Mouse (Mus musculus) forebrain, embryonic 14.5 days (tissue): ENCODE results near the gene Kmt2a. TPM values are rescaled to one million over a fixed set of nuclear protein-coding genes. Genes with fewer than 3 reads are reported as not detected.
"Not testable (repeated sequence)": the region's sequence is repeated elsewhere in the genome, so short reads cannot be mapped to it uniquely, and the experiment has no call there.

ENCODE experiments used
- ATAC-seq: fragments of 200-750 bp; cut with Nextera tagmentation; 2 replicates; pipeline ENCODE4 v1.8.0; 2017; ENCODE audit warnings: mild to moderate bottlenecking, moderate library complexity
- DNase-seq: peaks from one replicate; pipeline ENCODE4 v3.0.0-alpha.2; 2015; ENCODE audit warnings: low spot score
- H3K27ac ChIP-seq: fragments of 300-500 bp; sonication (generic); 2 replicates; pipeline ENCODE4 v1.5.1; 2014; ENCODE audit warnings: low read depth, mild to moderate bottlenecking, control low read depth, low read length, moderate library complexity
- H3K27me3 ChIP-seq: fragments of 300-500 bp; sonication (generic); replicated peaks from 2 replicates; pipeline ENCODE4 v1.6.1; 2014; ENCODE audit warnings: low read length, control low read depth, mixed read lengths; ENCODE audit not compliant: control insufficient read depth, insufficient read depth
- H3K36me3 ChIP-seq: fragments of 300-500 bp; sonication (generic); 2 replicates; pipeline ENCODE4 v1.6.1; 2014; ENCODE audit warnings: low read length, control low read depth; ENCODE audit not compliant: control insufficient read depth, insufficient read depth
- H3K4me1 ChIP-seq: fragments of 300-500 bp; sonication (generic); 2 replicates; pipeline ENCODE4 v1.6.1; 2014; ENCODE audit warnings: antibody characterized with exemption, low read length, control low read depth; ENCODE audit not compliant: control insufficient read depth, insufficient read depth
- H3K4me2 ChIP-seq: fragments of 300-500 bp; sonication (generic); 2 replicates; pipeline ENCODE4 v1.6.1; 2014; ENCODE audit warnings: mild to moderate bottlenecking, control low read depth, low read length
- H3K4me3 ChIP-seq: fragments of 300-500 bp; sonication (generic); 2 replicates; pipeline ENCODE4 v1.5.1; 2014; ENCODE audit warnings: low read depth, low read length, control low read depth
- H3K9ac ChIP-seq: fragments of 300-500 bp; sonication (generic); 2 replicates; pipeline ENCODE4 v1.6.1; 2014; ENCODE audit warnings: mild to moderate bottlenecking, low read length, control low read depth, moderate library complexity
- H3K9me3 ChIP-seq: fragments of 300-500 bp; sonication (generic); replicated peaks from 2 replicates; pipeline ENCODE4 v1.6.1; 2016; ENCODE audit warnings: low read length, control low read depth, mixed read lengths; ENCODE audit not compliant: control insufficient read depth
- WGBS: fragments of 180-500 bp; shearing (Covaris S2); extraction: QIAGEN DNeasy Blood & Tissue Kit; methylation state at CpG from one replicate; pipeline ENCODE4 v1.1.7; 2014; 5-methylcytosine and 5-hydroxymethylcytosine counted together
- polyA plus RNA-seq: library from polyadenylated mRNA; unstranded; fragments of >200 nt; fragmentation: Nextera tagmentation; extraction: Ambion mirVana; gene quantifications from 2 replicates; pipeline ENCODE4 v1.2.1, GENCODE M21; 2014

Kmt2a gene
- polyA plus RNA-seq, 1 experiment from 2014 or later = 9.6 TPM

- WGBS = 34% methylated on average over 9 of the region's 9 CpGs
- Histone ChIP-seq H3K27me3 (0 out of 2 replicates have a peak, but pooled peaks cover 3% of the 10 kb centered on the region), H3K9ac (peak overlapping the region; percentile 69; the same call in 1 of the 2 replicates), H3K9me3 (no peaks in the 10 kb centered on the region), H3K4me2 (peak overlapping the region; percentile 97), H3K4me1 (peaks cover 8% of the 10 kb centered on the region), H3K4me3 (peak overlapping the region; percentile 55), H3K27ac (no peak overlapping the region), H3K36me3 (peaks cover 5% of the 10 kb centered on the region)
- no peak for DNase-seq
- no peak for ATAC-seq
Observed at GRCm38 (mm10) chr9:44799958-44800324, 81.2 kb downstream of the Kmt2a start.

GRCm38 (mm10) chr9:44799102-44799957, 81.8 kb downstream of the Kmt2a start, which contains the start of gene Tmem25:
Gene Tmem25 (minus strand): TSS chr9:44799307.
- H3K9me3 ChIP-seq = no peaks in the 10 kb centered on the region
- peak within 1 kb of the TSS; percentile 97 for H3K4me2 ChIP-seq
- 0 out of 2 replicates have a peak, but pooled peaks cover 3% of the 10 kb centered on the region for H3K27me3 ChIP-seq
- WGBS = under 1% methylated on average over 74 of the region's 75 CpGs
- H3K4me3 ChIP-seq = peak within 1 kb of the TSS; percentile 55
- H3K36me3 ChIP-seq = no peaks in the 10 kb centered on the region
- peaks cover 8% of the 10 kb centered on the region for H3K4me1 ChIP-seq
- H3K27ac ChIP-seq = peak within 1 kb of the TSS; percentile 65
- peak within 1 kb of the TSS; percentile 69 for H3K9ac ChIP-seq
- peak; percentile 97 for ATAC-seq
- DNase-seq = peak; percentile 85

- H3K4me1 ChIP-seq = peaks cover 8% of the 10 kb centered on the region
- H3K4me3 ChIP-seq = peak overlapping the region; percentile 55
- no peak for ATAC-seq
- 0 out of 2 replicates have a peak, but pooled peaks cover 3% of the 10 kb centered on the region for H3K27me3 ChIP-seq
- no peak overlapping the region for H3K27ac ChIP-seq
- no peaks in the 10 kb centered on the region for H3K36me3 ChIP-seq
- 38% methylated on average over 7 of the region's 7 CpGs for WGBS
- no peak for DNase-seq
- H3K4me2 ChIP-seq = peak overlapping the region; percentile 97
- no peaks in the 10 kb centered on the region for H3K9me3 ChIP-seq
- H3K9ac ChIP-seq = peak overlapping the region; percentile 69; the same call in 1 of the 2 replicates
Observed at GRCm38 (mm10) chr9:44798298-44798697, 82.8 kb downstream of the Kmt2a start.

GRCm38 (mm10) chr9:44792842-44793241, 88.3 kb downstream of the Kmt2a start:
- ATAC-seq (no peak), DNase-seq (no peak)
- H3K4me1 ChIP-seq = no peaks in the 10 kb centered on the region
- H3K9ac ChIP-seq = no peak overlapping the region
- H3K36me3 ChIP-seq = peaks cover 50% of the 10 kb centered on the region
- 0 out of 2 replicates have a peak, but pooled peaks cover under 1% of the 10 kb centered on the region for H3K27me3 ChIP-seq
- H3K27ac ChIP-seq = no peak overlapping the region
- H3K4me2 ChIP-seq = no peak overlapping the region
- no peaks in the 10 kb centered on the region for H3K9me3 ChIP-seq
- WGBS = 83% methylated on average over 9 of the region's 9 CpGs
- no peak overlapping the region for H3K4me3 ChIP-seq

GRCm38 (mm10) chr9:44772750-44773651, 108.1 kb downstream of the Kmt2a start:
- H3K4me2 ChIP-seq = peak overlapping the region; percentile 85

GRCm38 (mm10) chr9:44772392-44772749, 108.7 kb downstream of the Kmt2a start:
- 27% methylated on average over 5 of the region's 5 CpGs for WGBS
- Histone ChIP-seq H3K36me3 (peaks cover 12% of the 10 kb centered on the region), H3K4me1 (no peaks in the 10 kb centered on the region), H3K9ac (no peak overlapping the region), H3K9me3 (no peaks in the 10 kb centered on the region), H3K4me2 (no peak overlapping the region), H3K27ac (no peak overlapping the region), H3K4me3 (no peak overlapping the region), H3K27me3 (no peaks in the 10 kb centered on the region)
- ATAC-seq = no peak
- no peak for DNase-seq

More at GRCm38 (mm10) chr9:44772750-44773651, 108.1 kb downstream of the Kmt2a start:
- no peaks in the 10 kb centered on the region for H3K27me3 ChIP-seq
- DNase-seq = peak; percentile 97
- H3K9me3 ChIP-seq = no peaks in the 10 kb centered on the region
- H3K4me1 ChIP-seq = no peaks in the 10 kb centered on the region
- peak overlapping the region; percentile 88 for H3K4me3 ChIP-seq
- WGBS = under 1% methylated on average over 41 of the region's 41 CpGs
- ATAC-seq = peak; percentile 99
- H3K36me3 ChIP-seq = peaks cover 14% of the 10 kb centered on the region
- peak overlapping the region; percentile 79 for H3K27ac ChIP-seq
- peak overlapping the region; percentile 88 for H3K9ac ChIP-seq

- no peak overlapping the region for H3K27ac ChIP-seq
- H3K9ac ChIP-seq = no peak overlapping the region
- no peak for ATAC-seq
- no peak for DNase-seq
- no peaks in the 10 kb centered on the region for H3K27me3 ChIP-seq
- WGBS = 91% methylated on average over 5 of the region's 5 CpGs
- H3K4me1 ChIP-seq = peaks cover 4% of the 10 kb centered on the region; the same call in 1 of the 2 replicates
- no peaks in the 10 kb centered on the region for H3K9me3 ChIP-seq
- H3K4me3 ChIP-seq = no peak overlapping the region
- H3K4me2 ChIP-seq = no peak overlapping the region
- peaks cover 12% of the 10 kb centered on the region for H3K36me3 ChIP-seq
Observed at GRCm38 (mm10) chr9:44771376-44771775, 109.7 kb downstream of the Kmt2a start.

GRCm38 (mm10) chr9:44768029-44768394, 113.1 kb downstream of the Kmt2a start:
- not testable (repeated sequence) for H3K9me3 ChIP-seq, H3K27me3 ChIP-seq, H3K27ac ChIP-seq, ATAC-seq, H3K4me1 ChIP-seq, H3K9ac ChIP-seq, H3K36me3 ChIP-seq, DNase-seq
- H3K4me3 ChIP-seq = peak overlapping the region; percentile 99
- WGBS = 45% methylated on average over 7 of the region's 9 CpGs
- H3K4me2 ChIP-seq = peak overlapping the region; percentile 65; the same call in 1 of the 2 replicates
